Mouse (Mus musculus): ENCODE results near the gene Tbx22.

Gene Tbx22

GRCm38 (mm10) chrX:107667664-107668063, at the start of gene Tbx22:
Gene Tbx22 (plus strand): TSS chrX:107667964.
- no peak for DNase-seq (ENCODE audit: low spot score)

- DNase-seq (ENCODE audit: low spot score), result no peak
Observed at GRCm38 (mm10) chrX:107668677-107669076, 913 bp downstream of the Tbx22 start.

GRCm38 (mm10) chrX:107679203-107679602, 11.4 kb downstream of the Tbx22 start:
- DNase-seq (ENCODE audit: low spot score), result peak; percentile 16

- no peak for DNase-seq (ENCODE audit: low spot score)
Observed at GRCm38 (mm10) chrX:107708584-107708983, 40.8 kb downstream of the Tbx22 start.

- DNase-seq (ENCODE audit: low spot score), result no peak
Observed at GRCm38 (mm10) chrX:107723541-107723940, 55.8 kb downstream of the Tbx22 start.

Data from retina, embryonic 14.5 days (tissue).